ENCODE assay signal across 11 mouse cellular contexts in genomic region chr1:132365645-132366044, GRCm38 (mm10). TPM values are rescaled to one million over a fixed set of nuclear protein-coding genes. Genes with fewer than 3 reads are reported as not detected.
DNase-seq lines count a peak whose midpoint lies in the region; ATAC-seq and TF ChIP-seq lines count a peak whose summit lies in the region.
"Had no signal": no experiment of that assay in that cellular context is flagged by ENCODE, and none has a peak within 500 bp of the region (broad histone marks: within the 10 kb centered on the region; RNA-seq: fewer than 3 reads in every experiment).

No protein-coding gene starts in this region.

- DNase-seq in heart, postnatal 10 days = no peak
- DNase-seq in left cerebral cortex, postnatal 36 days (ENCODE audit: low spot score in 2 of 2) = no peak
- DNase-seq: lung, postnatal 4 days; right cerebral cortex, postnatal 25 days had no signal

- WGBS in heart, embryonic 12.5 days = 67% methylated on average over 4 of the region's 4 CpGs
- WGBS in liver, embryonic 15.5 days (ENCODE audit: insufficient replicate concordance) = 72% methylated on average over 4 of the region's 4 CpGs

- H3K4me2 ChIP-seq in heart, embryonic 12.5 days = 0 out of 2 replicates have a peak overlapping the region, but pooled peaks have one; percentile 2
- peak overlapping the region; percentile 73 for H3K4me2 ChIP-seq in liver, embryonic 15.5 days
- H3K4me2 ChIP-seq: kidney, embryonic 15.5 days had no signal

- H3K4me1 ChIP-seq in heart, embryonic 12.5 days (replicated peaks) = peaks cover 57% of the 10 kb centered on the region
- peaks cover 100% of the 10 kb centered on the region for H3K4me1 ChIP-seq in megakaryocyte, embryonic 14.5 days
- H3K4me1 ChIP-seq in cortical plate, adult 2 months (ENCODE audit: control insufficient read depth, insufficient read depth, low read length) = peaks cover 5% of the 10 kb centered on the region; the same call in 1 of the 2 replicates
- H3K4me1 ChIP-seq in liver, embryonic 15.5 days (replicated peaks) = peaks cover 93% of the 10 kb centered on the region

- TF ChIP-seq CTCF in cortical plate, adult 2 months (IDR thresholded peaks at IDR 0.05; ENCODE audit: extremely low read depth, insufficient read depth, low read length) = no peak

- peak overlapping the region; percentile 32 for H3K4me3 ChIP-seq in heart, embryonic 12.5 days
- H3K4me3 ChIP-seq in megakaryocyte, embryonic 14.5 days (replicated peaks) = peak overlapping the region; percentile 88
- H3K4me3 ChIP-seq in cortical plate, adult 2 months (ENCODE audit: insufficient read depth, low read length) = no peak overlapping the region
- peak overlapping the region; percentile 80 for H3K4me3 ChIP-seq in liver, embryonic 15.5 days (replicated peaks)
- H3K4me3 ChIP-seq: kidney, embryonic 15.5 days had no signal

- no peak overlapping the region for H3K27ac ChIP-seq in heart, embryonic 12.5 days (ENCODE audit: poor library complexity, severe bottlenecking)
- peak overlapping the region; percentile 83 for H3K27ac ChIP-seq in cortical plate, adult 2 months (ENCODE audit: insufficient read depth, low read length)
- peak overlapping the region; percentile 99 for H3K27ac ChIP-seq in liver, embryonic 15.5 days (replicated peaks)
- H3K27ac ChIP-seq: kidney, embryonic 15.5 days had no signal

- peaks cover 15% of the 10 kb centered on the region for H3K36me3 ChIP-seq in heart, embryonic 12.5 days
- H3K36me3 ChIP-seq in megakaryocyte, embryonic 14.5 days (replicated peaks; ENCODE audit: low read length) = peaks cover 45% of the 10 kb centered on the region
- H3K36me3 ChIP-seq in liver, embryonic 15.5 days (replicated peaks) = peaks cover 84% of the 10 kb centered on the region

- no peaks in the 10 kb centered on the region for H3K27me3 ChIP-seq in heart, embryonic 12.5 days (replicated peaks)
- peaks cover 22% of the 10 kb centered on the region for H3K27me3 ChIP-seq in megakaryocyte, embryonic 14.5 days (replicated peaks)
- no peaks in the 10 kb centered on the region for H3K27me3 ChIP-seq in liver, embryonic 15.5 days
- H3K27me3 ChIP-seq: kidney, embryonic 15.5 days had no signal

- intact Hi-C loops in heart, postnatal 10 days (cut with DNase I) = loop anchor here (2.0 to 5.0 kb wide), 3 partner anchors 107 to 227 kb away; no protein-coding TSS in a partner anchor
- intact Hi-C loops in left cerebral cortex, postnatal 36 days (cut with DNase I) = loop anchor here (5.0 kb wide), 3 partner anchors 52 to 112 kb away; partner anchors contain the start of genes Dstyk and Rbbp5

- no peak overlapping the region for H3K9ac ChIP-seq in heart, embryonic 12.5 days
- H3K9ac ChIP-seq in liver, embryonic 15.5 days = peak overlapping the region; percentile 90
- H3K9ac ChIP-seq: kidney, embryonic 15.5 days had no signal

- TF ChIP-seq POLR2A in cortical plate, adult 2 months (IDR thresholded peaks at IDR 0.05; ENCODE audit: extremely low read depth, insufficient read depth, low read length) = no peak

- no peak for ATAC-seq in heart, embryonic 12.5 days (ENCODE audit: insufficient number of reproducible peaks, low FRiP score)
- ATAC-seq in megakaryocyte, adult 5-6 weeks (ENCODE audit: poor library complexity, severe bottlenecking) = no peak
- no peak for ATAC-seq in liver, embryonic 15.5 days (ENCODE audit: insufficient read depth)
- ATAC-seq: inflammation-experienced regulatory T-cells, adult 6 months had no signal

- no peaks in the 10 kb centered on the region for H3K9me3 ChIP-seq in heart, embryonic 12.5 days (replicated peaks)
- no peaks in the 10 kb centered on the region for H3K9me3 ChIP-seq in megakaryocyte, embryonic 14.5 days
- H3K9me3 ChIP-seq in liver, embryonic 15.5 days (replicated peaks) = no peaks in the 10 kb centered on the region
- H3K9me3 ChIP-seq: kidney, embryonic 15.5 days had no signal

RNA-seq across cellular contexts. Expression of gene Tmcc2, which starts 25.4 kb away (rescaled TPM):
- polyA plus RNA-seq in heart, embryonic 12.5 days (2016; fragmentation: Nextera tagmentation; extraction: Ambion mirVana) = 51.1 and 52.9 TPM in 2 replicates
- total RNA-seq in heart, postnatal 10 days (2021) = 10 to 100 TPM; 14.7 to 16.4 TPM
- 26.7 and 30.0 TPM in 2 replicates for polyA plus RNA-seq in megakaryocyte, embryonic 14.5 days (2012; ENCODE audit: insufficient read depth, low replicate concordance)
- 4.9 and 6.9 TPM in 2 replicates for total RNA-seq in megakaryocyte, adult 5-6 weeks (2015)
- 5.3 and 7.8 TPM in 2 replicates for total RNA-seq in megakaryocyte, adult 5-6 weeks (2017)
- polyA plus RNA-seq in cortical plate, adult 2 months (2012; rRNA removed) = 124 and 135 TPM in 2 replicates
- 598 and 710 TPM in 2 replicates for polyA plus RNA-seq in liver, embryonic 15.5 days (2015; fragmentation: Nextera tagmentation; extraction: Ambion mirVana)
- total RNA-seq in left cerebral cortex, postnatal 36 days (2021) = 100 to 1,000 TPM; 171 to 173 TPM

RNA-seq across cellular contexts. Expression of gene Nuak2, which starts 49.7 kb away (rescaled TPM):
- polyA plus RNA-seq in heart, embryonic 12.5 days (2016; fragmentation: Nextera tagmentation; extraction: Ambion mirVana) = 2.6 and 3.1 TPM in 2 replicates
- total RNA-seq in heart, postnatal 10 days (2021) = 1 to 10 TPM; 3.5 to 4.7 TPM
- 1.3 and 1.7 TPM in 2 replicates for polyA plus RNA-seq in megakaryocyte, embryonic 14.5 days (2012; ENCODE audit: insufficient read depth, low replicate concordance)
- 23.9 and 24.2 TPM in 2 replicates for total RNA-seq in megakaryocyte, adult 5-6 weeks (2015)
- 14.3 and 16.7 TPM in 2 replicates for total RNA-seq in megakaryocyte, adult 5-6 weeks (2017)
- polyA plus RNA-seq in cortical plate, adult 2 months (2012; rRNA removed) = 1.1 TPM in 2 replicates
- 3.1 and 3.6 TPM in 2 replicates for polyA plus RNA-seq in liver, embryonic 15.5 days (2015; fragmentation: Nextera tagmentation; extraction: Ambion mirVana)
- 1 to 10 TPM in 1 of 2 experiments, under 1 TPM in 1; 0.62 to 1.6 TPM for total RNA-seq in left cerebral cortex, postnatal 36 days (2021)

RNA-seq across cellular contexts. Expression of gene Dstyk, which starts 51.7 kb away (rescaled TPM):
- 13.6 and 14.2 TPM in 2 replicates for polyA plus RNA-seq in heart, embryonic 12.5 days (2016; fragmentation: Nextera tagmentation; extraction: Ambion mirVana)
- 10 to 100 TPM; 19.7 to 24.7 TPM for total RNA-seq in heart, postnatal 10 days (2021)
- 0.19 and 0.83 TPM in 2 replicates for polyA plus RNA-seq in megakaryocyte, embryonic 14.5 days (2012; ENCODE audit: insufficient read depth, low replicate concordance)
- 17.2 and 19.5 TPM in 2 replicates for total RNA-seq in megakaryocyte, adult 5-6 weeks (2015)
- 24.8 and 36.6 TPM in 2 replicates for total RNA-seq in megakaryocyte, adult 5-6 weeks (2017)
- polyA plus RNA-seq in cortical plate, adult 2 months (2012; rRNA removed) = 24.0 TPM in 2 replicates
- polyA plus RNA-seq in liver, embryonic 15.5 days (2015; fragmentation: Nextera tagmentation; extraction: Ambion mirVana) = 4.5 and 5.3 TPM in 2 replicates
- total RNA-seq in left cerebral cortex, postnatal 36 days (2021) = 10 to 100 TPM; 40.4 to 46.8 TPM
